Mouse (Mus musculus): ENCODE results near the gene Scly.

- TF ChIP-seq POLR2A (IDR thresholded peaks at IDR 0.05; ENCODE audit: extremely low read depth, insufficient read depth, low read length) = no peak
- 0 out of 2 replicates have a peak, but pooled peaks have one; percentile 12 for TF ChIP-seq CTCF (IDR thresholded peaks at IDR 0.05; ENCODE audit: extremely low read depth, insufficient read depth, low read length)
These were observed 47.0 kb downstream of the Scly start for GRCm38 (mm10) chr1:91344921-91345685.
